Mouse (Mus musculus): ENCODE data around the gene Nphp4.

DNA sequence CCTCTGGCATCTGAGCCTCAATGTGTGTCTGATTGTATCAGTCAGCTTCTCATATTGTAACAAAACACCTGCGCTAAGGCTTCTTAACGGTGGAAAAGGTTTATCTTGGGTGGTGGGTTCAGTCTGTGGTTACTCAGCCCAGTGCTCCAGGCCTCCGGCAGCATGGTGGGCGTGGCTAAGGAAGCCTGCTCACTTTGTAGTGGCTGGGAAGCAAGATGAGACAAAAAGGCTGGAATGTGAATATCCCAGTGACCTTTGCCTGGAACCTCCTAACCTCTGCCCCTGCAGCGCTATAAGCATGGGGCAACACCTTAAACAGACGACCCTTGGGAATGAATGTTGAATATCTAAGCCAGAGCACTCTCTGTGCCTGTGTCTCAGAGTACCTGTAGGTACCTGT, 105.7 kb downstream of the Nphp4 start:
- TF ChIP-seq CTCF (IDR thresholded peaks at IDR 0.05; ENCODE audit: low read depth) (no peak), EP300 (IDR thresholded peaks at IDR 0.05; ENCODE audit: low read depth) (no peak)

Measured in heart, postnatal 0 days (tissue).